Mouse (Mus musculus) stomach, postnatal 0 days (tissue): Measurements from ENCODE around the gene Olfr1414.

Experiments
- CTCF ChIP-seq: IDR thresholded peaks from 2 replicates; pipeline ENCODE4 v1.5.1; 2016; ENCODE audit warnings: antibody characterized with exemption, low read depth, mild to moderate bottlenecking, moderate library complexity
- EP300 ChIP-seq: optimal IDR thresholded peaks from 2 replicates; pipeline ENCODE3; 2016; ENCODE audit warnings: antibody characterized with exemption

DNA sequence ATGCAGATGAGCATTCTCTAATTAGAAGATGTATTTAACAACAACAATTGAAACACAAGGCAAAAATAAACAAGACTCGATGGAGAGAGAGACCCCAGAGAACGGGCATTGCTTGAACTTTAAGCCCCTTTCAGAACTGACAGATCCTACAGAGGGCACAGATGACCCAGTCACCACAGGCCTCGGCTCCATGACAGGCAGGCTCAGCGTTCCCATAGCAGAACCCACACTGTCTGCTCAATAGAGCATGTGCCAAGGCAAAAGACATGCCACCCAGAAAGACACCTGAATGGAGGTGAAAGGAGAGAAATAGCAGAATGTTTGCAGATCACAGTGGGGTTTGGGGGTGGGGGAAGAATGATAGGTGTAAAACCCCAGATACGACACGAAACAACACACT, 60.0 kb downstream of the Olfr1414 start:
- TF ChIP-seq CTCF: no peak
- no peak for TF ChIP-seq EP300
